Mouse (Mus musculus) ES-CJ7 (cell line): Measurements from ENCODE around the gene Mrrf.

ENCODE experiments used
- DNase-seq: peaks from one replicate; pipeline ENCODE4 v3.0.0; 2011; ENCODE audit warnings: low read depth, low spot score

Mrrf gene

GRCm38 (mm10) chr2:36230967-36231366, 94.8 kb downstream of the Mrrf start:
- no peak for DNase-seq

GRCm38 (mm10) chr2:36234526-36235368, 98.6 kb downstream of the Mrrf start:
- no peak for DNase-seq

DNA sequence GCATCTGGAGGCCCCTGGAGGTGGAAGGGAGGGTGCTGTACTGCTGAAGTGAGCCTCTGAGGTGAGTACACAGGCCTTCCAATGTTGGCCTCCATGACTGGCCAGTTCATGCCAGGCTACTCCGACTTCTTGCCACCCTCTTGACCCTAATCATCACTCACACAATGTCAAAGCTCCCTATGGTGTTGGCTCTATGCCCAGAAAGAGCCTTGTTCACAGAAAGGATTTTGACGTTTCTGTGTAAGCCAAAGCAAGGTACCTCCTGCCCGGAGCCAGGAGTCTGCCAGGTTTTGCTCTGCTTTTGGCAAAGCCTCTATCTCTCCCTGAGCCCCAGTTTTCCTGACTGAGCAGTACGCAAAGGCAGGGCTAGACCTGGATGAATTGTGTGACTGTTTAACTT, 99.7 kb downstream of the Mrrf start:
- no peak for DNase-seq

DNA sequence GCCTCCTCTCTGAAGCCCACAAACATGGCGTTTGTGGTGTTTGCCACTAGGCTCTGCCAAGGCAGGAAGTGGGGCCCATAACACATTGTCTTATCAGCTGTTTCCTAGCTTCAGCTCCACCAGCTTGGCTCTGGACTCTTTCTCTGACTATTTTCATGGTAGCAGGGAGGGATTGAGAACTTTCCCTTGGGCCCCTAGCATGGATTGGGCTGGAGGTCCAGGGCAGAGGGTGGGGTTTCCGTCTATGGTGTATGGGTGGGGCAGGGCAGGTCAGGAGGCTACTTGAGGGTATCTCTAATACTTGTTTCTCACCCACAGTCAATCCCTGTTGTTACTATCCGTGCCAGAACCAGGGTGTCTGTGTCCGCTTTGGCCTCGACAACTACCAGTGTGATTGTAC, 100.7 kb downstream of the Mrrf start:
- no peak for DNase-seq

GRCm38 (mm10) chr2:36237557-36237956, 101.4 kb downstream of the Mrrf start:
- DNase-seq = no peak

DNA sequence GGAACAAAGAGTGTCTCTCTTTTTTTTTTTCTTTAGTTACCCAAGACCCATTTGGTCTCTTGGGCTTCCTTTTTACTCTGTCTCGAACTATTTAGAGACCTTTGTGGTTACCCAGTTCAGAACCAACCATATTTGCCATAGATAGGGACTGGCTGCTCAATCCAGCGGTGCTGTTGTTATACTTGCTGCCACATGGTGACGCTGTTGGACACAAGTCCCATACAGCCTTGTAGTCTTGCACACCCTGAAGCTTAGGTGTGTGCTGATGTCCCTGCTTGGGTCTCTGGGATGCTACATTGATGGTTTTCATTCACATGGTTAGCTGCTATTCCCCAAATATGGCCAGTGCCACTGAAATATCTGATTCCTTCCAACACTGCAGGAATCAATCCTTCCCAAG, 102.3 kb downstream of the Mrrf start:
- no peak for DNase-seq

GRCm38 (mm10) chr2:36238951-36239350, 102.8 kb downstream of the Mrrf start:
- DNase-seq = no peak
